Mouse (Mus musculus) mouse trophoblast stem cell (cell line): ENCODE results near the gene Cenps.
"Not testable (repeated sequence)": the region's sequence is repeated elsewhere in the genome, so short reads cannot be mapped to it uniquely, and the experiment has no call there.

Source experiments
- in situ Hi-C, 2 experiments: fragments of 300-500 bp; cut with MseI, MboI; formaldehyde crosslinking; loops; 2 replicates in 1 of 2; 3 replicates in 1 of 2; pipeline ENCODE4 v1.15.1; 2025

Cenps gene

GRCm38 (mm10) chr4:149136982-149137770, at the start of gene Cenps:
Gene Cenps, minus strand, starts transcription at chr4:149137629.
- in situ Hi-C loops = no loop called here

- in situ Hi-C loops = no loop called here
Observed at GRCm38 (mm10) chr4:149182755-149183154, 45.3 kb upstream of the Cenps start.

GRCm38 (mm10) chr4:149182192-149182591, 44.8 kb upstream of the Cenps start:
- in situ Hi-C loops = no loop called here

- in situ Hi-C loops = no loop called here
Observed at GRCm38 (mm10) chr4:149179573-149179972, 42.1 kb upstream of the Cenps start.

- in situ Hi-C loops = no loop called here
Observed at GRCm38 (mm10) chr4:149179160-149179559, 41.7 kb upstream of the Cenps start.

GRCm38 (mm10) chr4:149178328-149178727, 40.9 kb upstream of the Cenps start:
- in situ Hi-C loops = no loop called here

GRCm38 (mm10) chr4:149177046-149177445, 39.6 kb upstream of the Cenps start:
- in situ Hi-C loops = no loop called here

GRCm38 (mm10) chr4:149176645-149177044, 39.2 kb upstream of the Cenps start:
- in situ Hi-C loops = no loop called here

GRCm38 (mm10) chr4:149173661-149174060, 36.2 kb upstream of the Cenps start:
- in situ Hi-C loops = no loop called here

GRCm38 (mm10) chr4:149172666-149173065, 35.2 kb upstream of the Cenps start:
- in situ Hi-C loops = no loop called here

GRCm38 (mm10) chr4:149172083-149172482, 34.7 kb upstream of the Cenps start:
- in situ Hi-C loops = no loop called here

- in situ Hi-C loops = no loop called here
Observed at GRCm38 (mm10) chr4:149171581-149171981, 34.2 kb upstream of the Cenps start.

- in situ Hi-C loops = no loop called here
Observed at GRCm38 (mm10) chr4:149170394-149170931, 33.0 kb upstream of the Cenps start.

GRCm38 (mm10) chr4:149169926-149170325, 32.5 kb upstream of the Cenps start:
- in situ Hi-C loops = not testable (repeated sequence)

- in situ Hi-C loops = no loop called here
Observed at GRCm38 (mm10) chr4:149168016-149168415, 30.6 kb upstream of the Cenps start.

GRCm38 (mm10) chr4:149166957-149167611, 29.7 kb upstream of the Cenps start:
- in situ Hi-C loops = no loop called here

GRCm38 (mm10) chr4:149166215-149166946, 29.0 kb upstream of the Cenps start, which contains the start of gene Pgd:
Gene Pgd, minus strand, starts transcription at chr4:149166771.
- in situ Hi-C loops = no loop called here

GRCm38 (mm10) chr4:149164150-149164549, 26.7 kb upstream of the Cenps start:
- in situ Hi-C loops = no loop called here

- in situ Hi-C loops = no loop called here
Observed at GRCm38 (mm10) chr4:149163196-149163595, 25.8 kb upstream of the Cenps start.

GRCm38 (mm10) chr4:149161166-149161565, 23.7 kb upstream of the Cenps start:
- in situ Hi-C loops = no loop called here

GRCm38 (mm10) chr4:149159891-149160290, 22.5 kb upstream of the Cenps start:
- in situ Hi-C loops = no loop called here

GRCm38 (mm10) chr4:149159203-149159602, 21.8 kb upstream of the Cenps start:
- in situ Hi-C loops = no loop called here
